Mouse (Mus musculus) heart, embryonic 10.5 days (tissue): ENCODE results near the gene Mark3. TPM values are rescaled to one million over a fixed set of nuclear protein-coding genes. Genes with fewer than 3 reads are reported as not detected.

Source experiments
- DNase-seq: peaks from one replicate; pipeline ENCODE4 v3.0.0-alpha.2; 2017; ENCODE audit warnings: low spot score
- H3K27ac ChIP-seq: fragments of 300-500 bp; sonication (generic); 2 replicates; pipeline ENCODE4 v1.5.1; 2016; ENCODE audit warnings: mild to moderate bottlenecking
- H3K27me3 ChIP-seq: fragments of 300-500 bp; sonication (generic); 2 replicates; pipeline ENCODE4 v1.6.1; 2016; ENCODE audit warnings: mild to moderate bottlenecking; ENCODE audit not compliant: poor library complexity, insufficient read depth, severe bottlenecking
- H3K36me3 ChIP-seq: fragments of 300-500 bp; sonication (generic); 2 replicates; pipeline ENCODE4 v1.6.1; 2016; ENCODE audit warnings: mild to moderate bottlenecking, moderate library complexity
- H3K4me1 ChIP-seq: fragments of 300-500 bp; sonication (generic); 2 replicates; pipeline ENCODE4 v1.6.1; 2016; ENCODE audit warnings: mild to moderate bottlenecking
- H3K4me3 ChIP-seq: fragments of 300-500 bp; sonication (generic); 2 replicates; pipeline ENCODE4 v1.5.1; 2016; ENCODE audit warnings: mild to moderate bottlenecking, moderate library complexity
- H3K9me3 ChIP-seq: fragments of 300-500 bp; sonication (generic); 2 replicates; pipeline ENCODE4 v1.6.1; 2016; ENCODE audit warnings: mild to moderate bottlenecking, moderate library complexity
- WGBS: fragments of 180-500 bp; shearing (Covaris S2); methylation state at CpG from one replicate; pipeline ENCODE4 v1.1.7; 2016; 5-methylcytosine and 5-hydroxymethylcytosine counted together
- polyA plus RNA-seq: library from polyadenylated mRNA; unstranded; fragments of >200 nt; fragmentation: Nextera tagmentation; extraction: Ambion mirVana; gene quantifications from 2 replicates; pipeline ENCODE4 v1.2.1, GENCODE M21; 2016

Gene Mark3
- 38.1 and 47.9 TPM in 2 replicates for polyA plus RNA-seq

DNA sequence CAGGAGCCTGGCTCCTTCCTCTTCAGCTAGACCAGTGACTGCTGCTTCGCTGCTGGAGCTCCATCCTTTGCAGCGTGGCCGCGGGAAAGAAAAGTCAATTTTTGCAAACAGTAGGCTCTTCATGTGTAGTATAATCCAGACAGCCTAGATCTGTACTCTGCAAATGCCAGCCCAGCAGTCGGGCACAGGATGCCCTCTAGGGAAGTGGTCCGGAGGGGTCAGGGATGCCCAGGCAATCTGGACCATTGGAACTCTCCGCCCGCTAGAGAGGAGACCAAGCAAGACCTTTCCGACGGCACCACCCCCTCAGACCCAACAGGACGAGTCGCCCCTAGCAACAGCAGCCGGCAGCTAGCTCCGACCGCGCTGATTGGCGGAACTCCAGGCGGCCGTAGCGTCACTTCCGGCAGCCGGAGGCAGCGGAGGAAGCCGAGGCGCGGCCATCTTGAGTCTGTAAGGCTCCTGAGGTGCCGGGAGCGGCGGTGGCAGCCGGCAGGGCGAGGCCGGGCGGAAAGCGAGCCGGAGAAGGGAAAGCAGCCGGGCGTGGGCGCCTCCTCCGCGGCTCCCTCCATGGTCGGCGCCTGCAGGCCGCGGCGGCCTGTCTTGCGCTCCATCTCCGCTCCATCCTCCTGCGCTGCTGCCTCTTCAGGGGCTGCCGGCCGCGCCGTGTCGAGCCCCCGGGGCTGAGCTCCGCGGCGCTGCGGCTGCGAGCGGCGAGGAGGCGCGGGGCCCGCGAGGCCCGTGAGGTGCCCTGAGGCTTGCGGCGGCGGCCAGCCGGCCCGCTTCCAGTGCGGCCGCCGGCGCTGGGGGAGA lies at the start of gene Mark3:
Gene Mark3 (plus strand): TSS at position 450 of the 813 bp plus-strand sequence.
- Histone ChIP-seq H3K27me3 (no peaks in the 10 kb centered on the region), H3K4me1 (peaks cover 25% of the 10 kb centered on the region), H3K36me3 (peaks cover 3% of the 10 kb centered on the region; the same call in 1 of the 2 replicates), H3K9me3 (no peaks in the 10 kb centered on the region), H3K4me3 (peak within 1 kb of the TSS; percentile 100), H3K27ac (peak within 1 kb of the TSS; percentile 98)
- peak; percentile 99 for DNase-seq
- under 1% methylated on average over 75 of the region's 75 CpGs for WGBS

DNA sequence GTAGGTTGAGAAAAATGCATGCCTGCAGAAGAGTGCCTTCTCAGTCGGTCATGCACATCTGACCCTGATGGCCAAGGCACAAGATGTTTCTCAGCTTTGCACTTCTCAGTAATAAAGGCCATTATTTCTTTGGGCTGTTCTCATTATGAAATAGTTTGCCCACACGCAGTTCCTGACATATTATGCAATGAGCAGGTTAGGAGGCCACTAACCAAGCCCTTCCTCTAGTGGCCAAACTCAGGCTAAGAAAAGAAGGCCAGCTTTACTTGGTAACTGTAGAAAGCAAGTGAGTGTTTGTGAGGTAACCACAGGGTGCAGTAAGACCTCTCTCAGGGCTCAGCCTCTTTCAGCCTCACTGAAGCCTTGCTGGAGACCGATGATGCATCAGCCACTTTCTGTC lies 49.4 kb upstream of the Mark3 start:
- no peaks in the 10 kb centered on the region for H3K4me1 ChIP-seq
- WGBS, result 77% methylated on average over 3 of the region's 3 CpGs
- H3K27me3 ChIP-seq, result no peaks in the 10 kb centered on the region
- H3K9me3 ChIP-seq, result 0 out of 2 replicates have a peak, but pooled peaks cover 4% of the 10 kb centered on the region
- H3K4me3 ChIP-seq, result no peak overlapping the region
- H3K36me3 ChIP-seq, result no peaks in the 10 kb centered on the region
- peak; percentile 46 for DNase-seq
- no peak overlapping the region for H3K27ac ChIP-seq

DNA sequence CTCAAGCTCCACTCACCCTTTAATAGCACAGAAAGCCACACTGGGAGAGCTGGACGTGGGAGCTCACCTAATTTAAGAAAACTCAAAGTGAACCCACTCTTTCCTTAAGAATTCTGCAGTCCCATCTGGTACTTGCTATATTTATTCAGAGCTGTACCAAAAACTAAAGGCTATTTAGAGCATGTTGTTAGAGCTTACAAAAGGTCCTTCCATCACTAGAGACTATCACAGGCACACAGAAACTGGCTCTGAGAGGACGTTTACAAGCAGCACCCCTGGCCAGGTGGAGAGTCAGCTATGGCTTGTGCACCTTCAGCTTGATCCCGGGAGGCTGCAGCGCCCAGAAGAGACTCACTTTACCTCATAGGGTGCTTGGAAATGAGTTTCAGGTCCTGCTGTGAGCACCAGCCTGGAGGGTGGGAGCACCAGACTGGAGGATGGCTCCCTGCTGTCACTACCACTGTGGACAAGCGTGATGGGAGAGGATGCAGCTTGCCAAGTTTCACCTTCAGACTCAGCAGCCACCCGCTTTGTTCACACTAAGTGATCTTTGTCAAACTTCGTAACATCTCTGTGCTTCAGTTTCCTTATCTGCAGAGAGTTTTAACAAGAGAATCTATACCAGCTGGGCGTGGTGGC lies 46.6 kb upstream of the Mark3 start:
- H3K4me3 ChIP-seq, result no peak overlapping the region
- 0 out of 2 replicates have a peak, but pooled peaks cover 4% of the 10 kb centered on the region for H3K4me1 ChIP-seq
- no peaks in the 10 kb centered on the region for H3K36me3 ChIP-seq
- WGBS, result 53% methylated on average over 8 of the region's 8 CpGs
- no peaks in the 10 kb centered on the region for H3K9me3 ChIP-seq
- H3K27me3 ChIP-seq, result no peaks in the 10 kb centered on the region
- DNase-seq, result peak; percentile 61
- no peak overlapping the region for H3K27ac ChIP-seq

DNA sequence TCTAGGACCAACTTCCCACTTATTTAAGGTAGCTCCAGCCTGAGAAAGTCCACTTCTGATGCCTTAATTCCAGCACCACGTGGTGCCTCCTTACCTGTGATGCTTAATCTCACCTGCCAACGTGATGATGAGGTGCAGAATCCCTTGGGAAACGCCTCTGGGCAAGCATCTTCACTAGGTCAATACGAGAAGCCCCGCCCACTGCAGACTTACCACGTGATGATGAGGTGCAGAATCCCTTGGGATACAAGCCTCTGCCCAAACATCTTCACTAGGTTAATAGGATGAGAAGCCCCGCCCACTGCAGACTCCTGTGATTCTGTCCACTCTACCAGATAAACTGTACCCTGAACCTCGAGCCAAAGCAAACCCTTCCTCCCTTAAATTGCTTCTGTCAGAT lies 45.1 kb upstream of the Mark3 start:
- Histone ChIP-seq H3K36me3 (0 out of 2 replicates have a peak, but pooled peaks cover 3% of the 10 kb centered on the region), H3K27ac (no peak overlapping the region), H3K9me3 (no peaks in the 10 kb centered on the region), H3K4me1 (0 out of 2 replicates have a peak, but pooled peaks cover 4% of the 10 kb centered on the region), H3K4me3 (no peak overlapping the region), H3K27me3 (no peaks in the 10 kb centered on the region)
- 14% methylated on average over 8 of the region's 8 CpGs for WGBS
- DNase-seq, result no peak

DNA sequence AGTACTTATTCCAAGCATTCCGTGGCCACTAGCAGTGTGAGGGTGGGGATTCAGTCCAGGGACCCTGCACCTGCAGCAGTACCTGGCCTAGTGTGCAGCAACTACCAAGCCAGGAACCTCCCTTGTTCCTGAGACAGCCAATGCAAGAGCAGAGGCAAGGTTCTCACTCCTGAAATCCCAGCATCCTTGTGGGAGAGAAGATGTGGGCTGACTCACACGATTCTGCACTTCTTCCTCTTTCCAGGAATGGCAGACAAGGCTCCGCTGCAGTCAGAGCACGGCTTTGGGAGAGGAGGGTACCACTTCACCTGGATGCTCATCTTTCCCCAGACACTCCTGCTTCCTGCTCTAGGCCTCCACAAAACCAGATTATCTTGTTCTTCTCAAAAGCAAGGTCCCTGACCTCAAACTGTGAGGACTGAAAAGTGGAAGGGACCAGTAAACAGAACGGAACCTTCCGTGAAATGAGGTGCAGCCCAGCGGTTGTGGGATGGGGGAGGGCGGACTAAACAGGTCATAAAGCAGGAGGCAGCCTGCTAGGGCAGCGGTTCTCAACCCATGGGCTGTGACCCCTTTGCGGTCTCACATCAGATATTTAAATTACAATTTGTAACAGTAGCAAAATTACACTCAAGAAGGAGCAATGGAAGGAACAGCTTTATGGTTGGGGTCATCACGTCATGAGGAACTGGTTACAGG lies 41.1 kb upstream of the Mark3 start:
- 54% methylated on average over 11 of the region's 11 CpGs for WGBS
- DNase-seq, result no peak

DNA sequence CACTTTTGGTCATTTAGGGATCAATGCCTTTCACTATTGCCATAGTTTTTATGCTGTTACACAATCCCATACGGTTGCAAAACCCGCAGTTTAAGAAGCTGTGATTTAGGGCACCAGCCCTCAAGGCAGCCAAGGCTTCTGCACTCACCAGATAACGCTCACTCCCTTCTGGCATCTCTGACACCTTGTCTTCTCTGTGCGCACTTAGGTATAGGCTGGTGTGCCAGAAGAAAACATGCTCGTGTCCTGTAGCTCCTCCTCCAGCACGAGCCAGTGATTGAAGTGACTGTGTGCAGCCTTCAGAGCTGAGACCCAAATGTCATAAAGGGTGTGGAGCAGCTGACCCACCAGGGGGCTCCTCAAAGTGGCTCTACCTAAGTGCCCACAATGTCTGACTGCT lies 39.0 kb upstream of the Mark3 start:
- H3K9me3 ChIP-seq, result no peaks in the 10 kb centered on the region
- no peak overlapping the region for H3K27ac ChIP-seq
- H3K4me3 ChIP-seq, result no peak overlapping the region
- H3K36me3 ChIP-seq, result peaks cover 19% of the 10 kb centered on the region
- no peaks in the 10 kb centered on the region for H3K27me3 ChIP-seq
- DNase-seq, result no peak
- 54% methylated on average over 6 of the region's 6 CpGs for WGBS
- peaks cover 37% of the 10 kb centered on the region for H3K4me1 ChIP-seq

More for the DNA sequence above, 41.1 kb upstream of the Mark3 start:
- no peak overlapping the region for H3K4me3 ChIP-seq
- peaks cover 28% of the 10 kb centered on the region for H3K4me1 ChIP-seq
- no peaks in the 10 kb centered on the region for H3K9me3 ChIP-seq
- H3K27ac ChIP-seq, result no peak overlapping the region
- no peaks in the 10 kb centered on the region for H3K27me3 ChIP-seq
- H3K36me3 ChIP-seq, result 0 out of 2 replicates have a peak, but pooled peaks cover 3% of the 10 kb centered on the region

DNA sequence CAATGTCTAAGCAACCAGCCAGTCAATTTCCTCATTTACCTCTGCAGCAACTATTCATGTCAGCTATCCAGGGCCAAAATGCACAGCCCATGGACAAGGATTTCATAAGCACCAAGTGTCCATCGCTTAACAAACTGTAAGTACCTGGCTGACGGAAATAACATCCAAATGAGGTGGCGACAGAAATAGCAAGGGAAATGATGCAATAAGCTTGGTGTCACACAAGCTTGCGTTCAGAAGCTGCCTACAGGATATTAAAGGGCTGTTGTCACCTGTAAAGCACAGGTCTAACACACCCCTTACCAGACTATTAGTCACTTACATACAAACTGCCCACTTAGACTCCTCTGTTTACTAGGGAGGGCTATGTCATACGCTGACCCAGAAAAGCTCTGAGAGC lies 38.6 kb upstream of the Mark3 start:
- Histone ChIP-seq H3K9me3 (no peaks in the 10 kb centered on the region), H3K36me3 (peaks cover 24% of the 10 kb centered on the region), H3K27me3 (no peaks in the 10 kb centered on the region), H3K4me3 (no peak overlapping the region), H3K4me1 (peaks cover 40% of the 10 kb centered on the region), H3K27ac (no peak overlapping the region)
- 70% methylated on average over 5 of the region's 5 CpGs for WGBS
- DNase-seq, result no peak

DNA sequence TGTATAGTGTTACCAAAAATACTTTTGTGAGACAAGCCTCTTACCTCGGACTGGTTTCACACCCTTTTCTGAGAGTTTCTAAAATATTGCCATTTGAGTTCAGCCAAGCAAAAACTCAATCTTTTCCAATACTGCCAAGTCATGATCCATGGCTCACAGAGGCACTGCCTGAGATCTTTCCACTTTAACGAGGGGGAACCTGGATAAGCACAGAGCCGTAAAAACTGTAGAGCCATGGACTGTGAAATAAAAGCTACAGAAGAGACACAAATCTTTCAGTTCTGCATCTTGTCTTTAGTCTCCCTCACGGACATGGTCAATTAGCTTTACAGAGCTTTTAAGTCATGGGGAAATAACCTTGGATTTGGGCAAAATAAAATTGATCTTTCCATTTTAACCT lies 37.6 kb upstream of the Mark3 start:
- DNase-seq, result no peak
- H3K36me3 ChIP-seq, result peaks cover 34% of the 10 kb centered on the region
- H3K9me3 ChIP-seq, result no peaks in the 10 kb centered on the region
- H3K27ac ChIP-seq, result peak overlapping the region; percentile 100
- peaks cover 36% of the 10 kb centered on the region for H3K4me1 ChIP-seq
- WGBS, result 58% methylated on average over 4 of the region's 4 CpGs
- H3K4me3 ChIP-seq, result peak overlapping the region; percentile 95
- no peaks in the 10 kb centered on the region for H3K27me3 ChIP-seq

DNA sequence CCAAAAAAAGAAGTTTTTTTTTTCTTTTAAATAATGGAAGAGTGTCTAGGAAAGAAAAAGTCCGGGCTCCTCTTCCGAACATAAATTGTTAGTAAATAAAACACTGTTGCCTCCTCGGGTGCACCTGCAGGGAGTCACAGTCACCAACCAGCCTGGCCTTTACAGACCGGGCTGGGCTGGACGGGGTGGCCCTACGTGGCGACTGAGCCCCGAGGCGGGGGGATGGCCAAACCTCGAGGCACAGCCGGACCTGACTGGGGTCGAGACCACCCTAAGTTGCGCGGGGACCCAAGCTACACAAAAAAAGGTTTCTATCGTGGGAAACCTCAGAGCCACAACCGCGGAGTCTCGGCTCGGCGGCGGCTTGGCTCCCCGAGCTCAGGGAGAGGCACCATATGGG lies 37.0 kb upstream of the Mark3 start:
- H3K4me1 ChIP-seq, result peaks cover 36% of the 10 kb centered on the region
- WGBS, result 2% methylated on average over 22 of the region's 22 CpGs
- H3K27me3 ChIP-seq, result no peaks in the 10 kb centered on the region
- no peak for DNase-seq
- no peaks in the 10 kb centered on the region for H3K9me3 ChIP-seq
- H3K27ac ChIP-seq, result peak overlapping the region; percentile 100
- H3K4me3 ChIP-seq, result peak overlapping the region; percentile 95
- H3K36me3 ChIP-seq, result peaks cover 40% of the 10 kb centered on the region

DNA sequence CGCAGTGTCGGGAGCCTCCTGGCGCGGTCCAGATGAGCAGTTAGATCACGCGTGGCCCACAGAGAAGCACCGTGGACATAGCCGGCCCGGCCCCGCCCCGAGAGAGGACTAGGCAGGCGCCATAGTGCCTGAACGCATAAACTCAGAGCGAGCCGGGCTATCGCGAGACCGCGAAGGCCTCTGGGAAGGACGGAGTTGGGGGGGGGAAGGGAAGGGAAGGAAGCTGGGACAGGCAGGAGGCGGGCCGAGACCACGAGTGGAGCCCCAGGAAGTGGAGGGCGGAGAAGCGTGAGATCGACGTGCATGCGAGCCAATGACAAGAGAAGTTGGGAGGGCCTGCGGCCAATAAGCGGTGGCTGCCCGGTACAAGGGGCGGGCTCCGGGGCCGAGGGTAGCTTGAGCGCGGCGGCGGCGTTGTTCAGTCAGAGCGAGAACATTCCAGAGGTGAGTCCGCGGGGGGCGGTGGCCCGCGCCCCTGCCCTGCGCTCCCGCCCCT lies 36.5 kb upstream of the Mark3 start, which contains the start of gene Eif5:
Gene Eif5 (plus strand): TSS at position 221 of the 496 bp plus-strand sequence.
- WGBS, result under 1% methylated on average over 43 of the region's 47 CpGs
- peak within 1 kb of the TSS; percentile 95 for H3K4me3 ChIP-seq
- H3K36me3 ChIP-seq, result peaks cover 44% of the 10 kb centered on the region
- no peaks in the 10 kb centered on the region for H3K9me3 ChIP-seq
- H3K27ac ChIP-seq, result peak within 1 kb of the TSS; percentile 100
- peak; percentile 100 for DNase-seq
- peaks cover 36% of the 10 kb centered on the region for H3K4me1 ChIP-seq
- no peaks in the 10 kb centered on the region for H3K27me3 ChIP-seq

DNA sequence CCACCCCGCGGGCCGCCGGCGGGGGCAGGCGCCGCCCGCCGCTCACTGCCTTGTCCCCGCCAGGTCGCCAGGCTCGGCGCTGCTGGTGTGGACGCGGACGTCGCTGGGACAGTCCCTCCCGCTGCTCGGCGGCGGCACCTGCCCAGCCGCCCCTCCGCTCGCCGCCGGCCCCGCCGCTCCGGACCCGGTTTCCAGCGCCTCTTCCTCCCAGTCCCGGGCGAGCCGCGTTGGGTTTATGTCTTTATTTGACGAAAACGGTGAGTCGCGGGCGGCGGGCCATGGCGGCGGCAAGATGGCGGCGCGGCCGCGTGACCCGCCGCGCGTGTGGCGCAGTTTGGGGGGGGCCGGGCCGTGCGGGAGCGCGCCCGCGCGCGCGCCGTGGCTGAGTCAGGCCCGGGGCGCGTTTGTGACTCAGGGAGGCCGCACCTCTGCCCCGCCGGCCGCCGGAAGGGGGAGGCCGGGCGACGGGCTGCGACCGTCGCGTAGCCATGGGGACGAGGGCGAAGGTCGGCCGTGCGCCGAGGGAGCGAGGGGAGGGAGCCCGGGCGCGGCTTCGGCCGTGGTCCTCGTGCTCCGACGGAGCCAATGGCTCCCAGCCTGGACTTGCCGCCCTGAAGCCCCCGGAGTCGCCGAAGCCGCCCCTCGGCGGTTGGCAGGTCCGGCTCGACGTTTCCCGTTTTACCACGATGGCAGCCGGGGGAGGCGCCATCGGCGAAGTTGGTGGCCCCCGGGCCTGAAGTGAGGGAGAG lies 35.9 kb upstream of the Mark3 start:
- Histone ChIP-seq H3K4me1 (peaks cover 36% of the 10 kb centered on the region), H3K36me3 (peaks cover 48% of the 10 kb centered on the region), H3K4me3 (peak overlapping the region; percentile 95), H3K27me3 (no peaks in the 10 kb centered on the region), H3K27ac (peak overlapping the region; percentile 100), H3K9me3 (no peaks in the 10 kb centered on the region)
- WGBS, result under 1% methylated on average over 105 of the region's 111 CpGs
- DNase-seq, result peak; percentile 91

DNA sequence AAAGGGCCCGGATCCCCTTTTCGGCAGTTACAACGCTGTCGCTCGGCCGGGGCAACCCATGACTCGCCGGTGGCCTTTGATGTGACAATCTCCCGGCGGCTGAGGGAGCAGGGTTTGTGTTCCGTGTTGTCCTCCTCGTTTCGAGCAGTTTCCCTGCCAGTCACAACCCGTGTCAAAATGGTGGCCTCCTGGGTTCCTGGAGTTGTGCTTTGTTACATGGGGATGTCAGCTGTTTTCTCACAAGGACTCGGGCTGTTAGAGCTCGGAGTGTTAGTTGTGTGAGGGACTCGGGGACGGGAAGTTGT lies 35.3 kb upstream of the Mark3 start:
- 2% methylated on average over 18 of the region's 18 CpGs for WGBS
- Histone ChIP-seq H3K27ac (peak overlapping the region; percentile 100), H3K27me3 (no peaks in the 10 kb centered on the region), H3K4me1 (peaks cover 36% of the 10 kb centered on the region), H3K36me3 (peaks cover 54% of the 10 kb centered on the region), H3K4me3 (peak overlapping the region; percentile 95), H3K9me3 (no peaks in the 10 kb centered on the region)
- DNase-seq, result peak; percentile 84
